Mouse (Mus musculus): ENCODE measurements around the gene Prkcq. TPM values are rescaled to one million over a fixed set of nuclear protein-coding genes. Genes with fewer than 3 reads are reported as not detected.
A peak's percentile ranks its signal among the peaks of the same experiment; 100 is the strongest.

Prkcq gene
- polyA plus RNA-seq (2012; ENCODE audit: insufficient read depth, insufficient read length, missing spikeins) = not detected in 2 replicates

GRCm38 (mm10) chr2:11171754-11172501, at the start of gene Prkcq:
Gene Prkcq (plus strand): TSS chr2:11172108.
- peak within 1 kb of the TSS; percentile 58 for H3K4me3 ChIP-seq (ENCODE audit: insufficient read depth, low read length)
- H3K4me1 ChIP-seq (ENCODE audit: control insufficient read depth, insufficient read depth, low read length) = no peaks in the 10 kb centered on the region
- TF ChIP-seq POLR2A (IDR thresholded peaks at IDR 0.05; ENCODE audit: borderline replicate concordance, low read depth, low read length) (no peak), CTCF (IDR thresholded peaks at IDR 0.05; ENCODE audit: low read depth, low read length) (no peak)
- no peak within 1 kb of the TSS for H3K27ac ChIP-seq (ENCODE audit: insufficient read depth, low read depth, low read length)

DNA sequence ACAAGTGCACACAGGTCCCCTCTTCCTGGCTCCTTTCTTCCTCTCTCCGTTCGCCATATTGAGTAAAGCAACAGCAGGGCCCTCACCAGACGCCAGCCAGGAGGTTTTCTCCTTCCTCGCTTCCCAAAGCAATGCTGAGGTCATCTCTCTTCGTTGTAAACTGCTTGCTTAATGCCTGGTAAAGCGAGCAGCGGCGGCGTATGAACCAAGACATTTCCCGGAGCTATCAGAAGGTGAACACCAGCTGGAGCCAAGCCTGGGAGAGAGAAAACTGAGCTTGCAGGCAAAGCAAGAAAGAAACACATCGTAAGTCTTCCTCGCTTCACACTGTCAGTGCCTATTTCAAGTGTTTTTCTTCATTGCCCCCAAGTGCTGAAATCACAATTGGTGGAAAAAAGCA, 41.0 kb upstream of the Prkcq start:
- TF ChIP-seq CTCF (IDR thresholded peaks at IDR 0.05; ENCODE audit: low read depth, low read length) (no peak), POLR2A (IDR thresholded peaks at IDR 0.05; ENCODE audit: borderline replicate concordance, low read depth, low read length) (no peak)
- Histone ChIP-seq H3K27ac (ENCODE audit: insufficient read depth, low read depth, low read length) (no peak overlapping the region), H3K4me3 (ENCODE audit: insufficient read depth, low read length) (no peak overlapping the region), H3K4me1 (ENCODE audit: control insufficient read depth, insufficient read depth, low read length) (no peaks in the 10 kb centered on the region)

DNA sequence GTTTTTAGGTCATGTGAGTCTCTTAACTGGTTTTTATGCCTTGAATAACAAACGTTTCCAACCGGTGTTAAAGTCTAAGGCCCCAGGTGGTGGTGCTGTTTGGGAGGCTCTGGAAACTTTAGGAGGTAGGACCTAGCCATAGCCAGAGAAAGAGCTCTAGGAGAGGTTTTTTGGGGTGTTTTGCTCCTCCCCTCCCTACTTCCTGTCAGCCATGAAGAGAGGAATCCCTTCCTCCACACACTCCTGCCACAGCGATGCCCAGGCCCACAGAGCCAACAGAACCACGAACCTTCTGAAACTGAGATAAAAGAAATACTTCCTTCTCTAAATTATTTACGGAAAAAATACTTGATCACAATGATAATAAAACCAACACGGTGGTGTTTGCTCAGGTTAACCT, 36.2 kb upstream of the Prkcq start:
- Histone ChIP-seq H3K27ac (ENCODE audit: insufficient read depth, low read depth, low read length) (no peak overlapping the region), H3K4me3 (ENCODE audit: insufficient read depth, low read length) (no peak overlapping the region), H3K4me1 (ENCODE audit: control insufficient read depth, insufficient read depth, low read length) (no peaks in the 10 kb centered on the region)
- TF ChIP-seq CTCF (IDR thresholded peaks at IDR 0.05; ENCODE audit: low read depth, low read length) = no peak
- no peak for TF ChIP-seq POLR2A (IDR thresholded peaks at IDR 0.05; ENCODE audit: borderline replicate concordance, low read depth, low read length)

DNA sequence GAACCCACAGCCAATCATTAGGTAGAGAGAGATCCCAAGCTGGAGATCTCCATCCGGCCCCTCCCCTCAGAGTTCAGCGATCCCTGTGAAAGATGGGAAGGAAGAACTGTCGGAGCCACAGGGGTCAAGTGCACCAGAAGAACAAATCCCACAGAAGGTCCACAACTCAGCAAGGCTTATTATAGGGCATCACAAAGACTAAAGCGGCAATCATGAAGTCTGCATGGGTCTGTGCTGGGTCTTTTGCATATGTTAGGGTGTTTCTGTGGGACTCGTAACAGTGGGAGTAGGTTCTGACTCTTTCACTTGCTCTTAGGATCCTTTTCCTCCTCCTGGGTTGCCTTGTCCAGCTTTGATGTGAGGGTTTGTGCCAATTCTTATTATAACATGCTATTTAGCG, 33.8 kb upstream of the Prkcq start:
- no peak overlapping the region for H3K27ac ChIP-seq (ENCODE audit: insufficient read depth, low read depth, low read length)
- TF ChIP-seq CTCF (IDR thresholded peaks at IDR 0.05; ENCODE audit: low read depth, low read length) (no peak), POLR2A (IDR thresholded peaks at IDR 0.05; ENCODE audit: borderline replicate concordance, low read depth, low read length) (no peak)
- H3K4me3 ChIP-seq (ENCODE audit: insufficient read depth, low read length) = no peak overlapping the region
- no peaks in the 10 kb centered on the region for H3K4me1 ChIP-seq (ENCODE audit: control insufficient read depth, insufficient read depth, low read length)

DNA sequence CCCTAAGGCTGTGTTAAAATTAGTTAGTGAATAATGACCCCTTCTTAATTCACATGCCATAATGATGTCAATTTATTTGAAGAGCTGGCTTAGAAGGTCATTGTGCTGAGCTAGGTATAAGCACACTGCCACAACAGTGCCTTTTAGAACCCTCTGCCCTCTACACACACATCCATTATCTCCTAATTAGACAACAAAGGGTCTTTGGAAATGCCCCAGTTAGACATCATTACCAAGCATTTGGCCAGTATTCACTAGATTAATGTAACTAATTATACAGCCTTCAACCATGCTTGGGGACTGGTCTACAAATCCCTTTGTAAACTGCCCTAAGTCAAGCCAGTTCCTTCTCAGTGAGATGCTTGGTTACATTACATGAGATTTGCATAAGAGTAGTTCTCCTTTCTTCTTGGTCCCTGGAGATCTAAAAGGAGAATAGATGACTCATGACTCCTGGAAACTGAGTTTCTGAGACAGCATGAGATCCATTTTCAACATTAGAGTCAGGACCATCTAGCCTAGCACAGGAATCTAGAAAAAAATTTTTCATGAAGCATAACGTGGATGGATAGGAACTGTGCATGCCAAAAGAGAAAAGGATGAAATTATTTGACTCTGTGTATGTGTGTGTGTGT, 32.3 kb upstream of the Prkcq start:
- H3K4me1 ChIP-seq (ENCODE audit: control insufficient read depth, insufficient read depth, low read length) = no peaks in the 10 kb centered on the region
- no peak overlapping the region for H3K4me3 ChIP-seq (ENCODE audit: insufficient read depth, low read length)
- TF ChIP-seq POLR2A (IDR thresholded peaks at IDR 0.05; ENCODE audit: borderline replicate concordance, low read depth, low read length) = no peak
- TF ChIP-seq CTCF (IDR thresholded peaks at IDR 0.05; ENCODE audit: low read depth, low read length) = no peak
- no peak overlapping the region for H3K27ac ChIP-seq (ENCODE audit: insufficient read depth, low read depth, low read length)

DNA sequence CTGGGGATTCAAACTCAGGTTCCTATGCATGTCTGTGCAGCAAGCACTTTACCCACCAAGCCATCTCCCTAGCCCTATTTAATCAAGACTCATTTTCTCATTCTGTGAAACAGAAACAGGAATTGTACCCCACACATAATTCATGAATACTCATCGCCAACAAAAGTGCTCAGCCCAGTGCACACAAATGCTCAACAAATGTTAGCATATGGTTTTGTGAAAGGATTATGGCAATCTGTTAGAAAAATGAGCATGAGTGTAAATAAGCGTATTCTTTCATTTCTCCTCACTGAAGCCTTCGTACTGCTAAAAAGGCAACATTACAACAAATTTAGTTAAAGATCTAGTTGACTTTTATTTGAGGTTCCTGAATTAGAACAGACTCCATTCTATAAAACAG, 31.5 kb upstream of the Prkcq start:
- H3K4me3 ChIP-seq (ENCODE audit: insufficient read depth, low read length) = no peak overlapping the region
- no peaks in the 10 kb centered on the region for H3K4me1 ChIP-seq (ENCODE audit: control insufficient read depth, insufficient read depth, low read length)
- no peak for TF ChIP-seq POLR2A (IDR thresholded peaks at IDR 0.05; ENCODE audit: borderline replicate concordance, low read depth, low read length)
- TF ChIP-seq CTCF (IDR thresholded peaks at IDR 0.05; ENCODE audit: low read depth, low read length) = no peak
- no peak overlapping the region for H3K27ac ChIP-seq (ENCODE audit: insufficient read depth, low read depth, low read length)

GRCm38 (mm10) chr2:11149091-11149490, 22.8 kb upstream of the Prkcq start:
- Histone ChIP-seq H3K4me1 (ENCODE audit: control insufficient read depth, insufficient read depth, low read length) (no peaks in the 10 kb centered on the region), H3K4me3 (ENCODE audit: insufficient read depth, low read length) (no peak overlapping the region), H3K27ac (ENCODE audit: insufficient read depth, low read depth, low read length) (no peak overlapping the region)
- TF ChIP-seq POLR2A (IDR thresholded peaks at IDR 0.05; ENCODE audit: borderline replicate concordance, low read depth, low read length) (no peak), CTCF (IDR thresholded peaks at IDR 0.05; ENCODE audit: low read depth, low read length) (no peak)

GRCm38 (mm10) chr2:11150975-11151374, 20.9 kb upstream of the Prkcq start:
- no peak for TF ChIP-seq POLR2A (IDR thresholded peaks at IDR 0.05; ENCODE audit: borderline replicate concordance, low read depth, low read length)
- no peak for TF ChIP-seq CTCF (IDR thresholded peaks at IDR 0.05; ENCODE audit: low read depth, low read length)
- H3K4me1 ChIP-seq (ENCODE audit: control insufficient read depth, insufficient read depth, low read length) = no peaks in the 10 kb centered on the region

DNA sequence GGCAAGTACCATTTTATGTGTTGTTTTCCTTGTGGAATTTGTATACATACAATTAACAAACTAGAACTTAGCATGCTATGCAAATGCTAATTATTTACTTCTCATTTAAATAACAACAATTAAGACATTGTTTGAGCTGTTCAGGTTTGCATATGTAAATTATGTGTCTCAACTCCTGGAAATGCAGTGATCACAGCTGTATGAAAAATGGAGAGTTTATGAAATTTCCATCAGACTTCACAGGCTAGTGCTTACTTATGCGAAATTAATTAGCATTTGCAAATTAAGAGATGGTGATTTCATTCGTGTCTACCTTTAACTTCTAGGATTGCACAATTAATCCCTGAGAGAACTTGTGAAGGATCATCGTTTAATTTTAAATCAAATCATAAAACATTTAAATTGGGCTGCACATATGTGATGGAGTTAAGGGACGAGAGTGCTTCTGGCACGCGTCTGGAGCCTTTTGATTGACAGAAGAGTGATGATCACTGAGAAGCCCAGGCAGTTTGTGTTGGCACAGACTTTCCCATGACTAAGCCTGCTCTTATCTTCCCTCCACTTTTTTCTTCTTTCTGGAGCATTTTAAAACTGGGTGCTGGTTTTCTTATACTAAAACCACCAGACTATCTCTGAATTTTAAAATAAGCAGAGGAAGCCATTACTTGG, 20.1 kb upstream of the Prkcq start:
- Histone ChIP-seq H3K4me1 (ENCODE audit: control insufficient read depth, insufficient read depth, low read length) (no peaks in the 10 kb centered on the region), H3K4me3 (ENCODE audit: insufficient read depth, low read length) (no peak overlapping the region), H3K27ac (ENCODE audit: insufficient read depth, low read depth, low read length) (no peak overlapping the region)
- TF ChIP-seq CTCF (IDR thresholded peaks at IDR 0.05; ENCODE audit: low read depth, low read length) = no peak

More at GRCm38 (mm10) chr2:11150975-11151374, 20.9 kb upstream of the Prkcq start:
- Histone ChIP-seq H3K27ac (ENCODE audit: insufficient read depth, low read depth, low read length) (no peak overlapping the region), H3K4me3 (ENCODE audit: insufficient read depth, low read length) (no peak overlapping the region)

DNA sequence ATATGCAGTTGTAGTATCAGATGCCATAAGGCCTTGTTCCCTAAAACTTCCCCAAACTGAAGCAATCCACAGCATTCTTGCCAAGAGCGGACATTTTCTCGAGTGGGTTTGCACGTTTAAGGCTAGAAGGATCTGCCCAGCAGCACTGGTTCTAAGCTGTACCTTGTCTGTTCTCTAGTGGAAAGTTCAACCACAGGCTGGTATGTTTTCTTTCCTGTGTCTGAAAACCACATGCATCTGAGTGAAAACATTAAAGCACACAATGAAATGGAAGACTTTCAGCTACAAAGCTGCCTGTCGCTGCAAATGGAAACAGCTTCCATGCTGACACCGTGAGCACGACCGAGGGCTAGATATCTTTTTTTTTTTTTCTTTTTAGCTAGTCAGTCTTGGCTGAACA, 12.3 kb upstream of the Prkcq start:
- no peak overlapping the region for H3K4me3 ChIP-seq (ENCODE audit: insufficient read depth, low read length)
- TF ChIP-seq CTCF (IDR thresholded peaks at IDR 0.05; ENCODE audit: low read depth, low read length) (no peak), POLR2A (IDR thresholded peaks at IDR 0.05; ENCODE audit: borderline replicate concordance, low read depth, low read length) (no peak)
- no peak overlapping the region for H3K27ac ChIP-seq (ENCODE audit: insufficient read depth, low read depth, low read length)
- no peaks in the 10 kb centered on the region for H3K4me1 ChIP-seq (ENCODE audit: control insufficient read depth, insufficient read depth, low read length)
